Mouse (Mus musculus) hindbrain, embryonic 11.5 days (tissue): ENCODE results near the gene Tssk1. TPM values are rescaled to one million over a fixed set of nuclear protein-coding genes. Genes with fewer than 3 reads are reported as not detected.

ENCODE experiments used
- ATAC-seq: fragments of 200-750 bp; cut with Nextera tagmentation; 2 replicates; pipeline ENCODE4 v1.8.0; 2017; ENCODE audit warnings: mild to moderate bottlenecking, moderate TSS enrichment, moderate library complexity; ENCODE audit not compliant: low FRiP score
- DNase-seq: peaks from one replicate; pipeline ENCODE4 v3.0.0-alpha.2; 2015; ENCODE audit warnings: low spot score
- H3K27ac ChIP-seq: fragments of 300-500 bp; sonication (generic); 2 replicates; pipeline ENCODE4 v1.5.1; 2014; ENCODE audit warnings: mild to moderate bottlenecking, low read depth, low read length
- H3K27me3 ChIP-seq: fragments of 300-500 bp; sonication (generic); 2 replicates; pipeline ENCODE4 v1.6.1; 2014; ENCODE audit warnings: mild to moderate bottlenecking, low read length, moderate library complexity, mixed read lengths; ENCODE audit not compliant: control insufficient read depth, insufficient read depth
- H3K36me3 ChIP-seq: fragments of 300-500 bp; sonication (generic); 2 replicates; pipeline ENCODE4 v1.6.1; 2014; ENCODE audit warnings: mild to moderate bottlenecking, low read length, moderate library complexity, mixed read lengths; ENCODE audit not compliant: control insufficient read depth, insufficient read depth
- H3K4me1 ChIP-seq: fragments of 300-500 bp; sonication (generic); replicated peaks from 2 replicates; pipeline ENCODE4 v1.6.1; 2014; ENCODE audit warnings: low read length, mixed read lengths; ENCODE audit not compliant: control insufficient read depth, insufficient read depth
- H3K4me2 ChIP-seq: fragments of 300-500 bp; sonication (generic); replicated peaks from 2 replicates; pipeline ENCODE4 v1.6.1; 2014; ENCODE audit warnings: mild to moderate bottlenecking, low read depth, low read length
- H3K4me3 ChIP-seq: fragments of 300-500 bp; sonication (generic); 2 replicates; pipeline ENCODE4 v1.5.1; 2014; ENCODE audit warnings: low read depth, low read length
- H3K9ac ChIP-seq: fragments of 300-500 bp; sonication (generic); 2 replicates; pipeline ENCODE4 v1.6.1; 2014; ENCODE audit warnings: low read depth, low read length
- H3K9me3 ChIP-seq: fragments of 300-500 bp; sonication (generic); 2 replicates; pipeline ENCODE4 v1.6.1; 2016; ENCODE audit warnings: low read length; ENCODE audit not compliant: control insufficient read depth
- WGBS: fragments of 180-500 bp; shearing (Covaris S2); extraction: QIAGEN DNeasy Blood & Tissue Kit; methylation state at CpG from one replicate; pipeline ENCODE4 v1.1.7; 2014; 5-methylcytosine and 5-hydroxymethylcytosine counted together
- polyA plus RNA-seq: library from polyadenylated mRNA; unstranded; fragments of >200 nt; fragmentation: Nextera tagmentation; extraction: Ambion mirVana; gene quantifications from 2 replicates; pipeline ENCODE4 v1.2.1, GENCODE M21; 2014

The Tssk1 gene
- polyA plus RNA-seq, 1 experiment from 2014 or later: 0.11 TPM

DNA sequence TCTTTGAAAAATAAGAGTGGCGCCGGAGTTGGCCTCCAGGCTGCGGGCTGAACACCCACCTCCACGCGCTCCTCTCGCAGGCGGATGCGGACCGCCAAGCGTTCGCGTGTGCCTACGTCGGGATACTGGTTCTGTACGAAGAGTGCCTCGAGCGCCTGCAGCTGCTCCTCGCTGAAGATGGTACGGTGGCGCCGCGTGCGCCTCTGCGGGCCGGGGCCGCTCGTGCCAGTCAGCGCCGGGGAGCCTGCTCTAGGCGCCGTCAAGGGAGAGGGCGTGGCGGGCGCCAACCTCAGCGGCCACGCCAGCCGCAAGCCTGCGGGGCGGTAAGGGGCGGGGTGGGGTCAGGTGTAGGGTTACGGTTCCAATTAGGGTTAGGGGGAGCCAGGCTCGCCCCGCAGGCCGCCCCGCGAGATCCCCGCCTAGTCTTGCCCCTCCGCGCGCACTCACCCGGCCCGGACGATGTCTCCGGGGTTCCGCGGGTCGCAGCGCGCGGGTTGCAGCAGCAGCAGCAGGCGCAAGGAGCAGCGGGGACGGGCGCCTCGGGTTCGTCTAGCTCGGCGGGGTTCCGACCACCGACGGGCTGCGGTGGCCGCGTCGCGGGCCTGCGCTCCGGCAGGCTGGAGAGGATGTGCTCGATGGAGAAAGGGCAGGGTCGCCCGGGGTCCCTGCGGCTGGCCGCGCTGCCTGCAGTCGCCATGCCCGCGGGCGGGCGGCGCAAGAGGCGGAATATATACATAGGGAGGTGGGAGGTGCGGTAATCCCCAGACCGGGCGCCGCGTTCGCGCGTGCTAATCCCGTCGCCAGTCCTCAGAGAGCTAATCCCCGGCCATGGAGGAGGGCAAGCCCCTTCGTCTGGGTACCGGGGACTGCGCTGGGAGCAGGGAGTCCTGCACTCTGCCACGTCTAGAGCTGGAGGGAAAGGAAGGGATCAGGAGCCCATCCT is 20.6 kb downstream of the Tssk1 start, which contains the start of gene Gsc2:
Gene Gsc2 (minus strand): TSS at position 753 of the 943 bp plus-strand sequence.
- Histone ChIP-seq H3K36me3 (no peaks in the 10 kb centered on the region), H3K27me3 (peaks cover 55% of the 10 kb centered on the region), H3K9ac (0 out of 2 replicates have a peak within 1 kb of the TSS, but pooled peaks have one; percentile 27), H3K9me3 (no peaks in the 10 kb centered on the region), H3K4me2 (peak within 1 kb of the TSS; percentile 54), H3K4me1 (peaks cover 6% of the 10 kb centered on the region; the same call in 1 of the 2 replicates), H3K4me3 (peak within 1 kb of the TSS; percentile 27), H3K27ac (no peak within 1 kb of the TSS)
- WGBS: under 1% methylated on average over 102 of the region's 106 CpGs
- ATAC-seq (no peak; the same call in 1 of the 2 replicates), DNase-seq (peak; percentile 57)

DNA sequence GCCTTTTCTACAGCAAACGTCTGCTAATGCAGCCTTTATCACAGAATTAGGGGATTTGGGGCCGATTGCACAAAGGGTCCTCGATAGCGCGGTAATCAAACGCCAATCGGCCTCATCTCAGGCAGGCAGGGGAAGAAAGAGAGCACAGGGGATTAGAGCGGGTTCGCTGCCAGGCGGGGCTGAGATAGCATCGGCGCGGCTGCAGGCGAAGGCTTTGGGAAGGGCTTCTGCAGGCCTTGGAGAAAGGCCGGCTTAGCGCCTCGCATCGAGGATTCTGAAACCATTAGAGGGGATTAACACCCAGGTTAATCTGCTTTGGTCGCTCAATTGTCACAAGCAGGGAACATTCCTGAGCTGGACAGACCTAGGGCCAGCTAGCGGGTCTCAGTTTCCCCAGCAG is 26.6 kb downstream of the Tssk1 start:
- DNase-seq: peak; percentile 36
- Histone ChIP-seq H3K27me3 (peaks cover 21% of the 10 kb centered on the region), H3K4me3 (no peak overlapping the region), H3K36me3 (no peaks in the 10 kb centered on the region), H3K4me1 (peaks cover 8% of the 10 kb centered on the region; the same call in 1 of the 2 replicates), H3K9me3 (no peaks in the 10 kb centered on the region), H3K27ac (no peak overlapping the region), H3K4me2 (no peak overlapping the region), H3K9ac (peak overlapping the region; percentile 21)
- ATAC-seq: no peak
- WGBS: 16% methylated on average over 20 of the region's 20 CpGs

DNA sequence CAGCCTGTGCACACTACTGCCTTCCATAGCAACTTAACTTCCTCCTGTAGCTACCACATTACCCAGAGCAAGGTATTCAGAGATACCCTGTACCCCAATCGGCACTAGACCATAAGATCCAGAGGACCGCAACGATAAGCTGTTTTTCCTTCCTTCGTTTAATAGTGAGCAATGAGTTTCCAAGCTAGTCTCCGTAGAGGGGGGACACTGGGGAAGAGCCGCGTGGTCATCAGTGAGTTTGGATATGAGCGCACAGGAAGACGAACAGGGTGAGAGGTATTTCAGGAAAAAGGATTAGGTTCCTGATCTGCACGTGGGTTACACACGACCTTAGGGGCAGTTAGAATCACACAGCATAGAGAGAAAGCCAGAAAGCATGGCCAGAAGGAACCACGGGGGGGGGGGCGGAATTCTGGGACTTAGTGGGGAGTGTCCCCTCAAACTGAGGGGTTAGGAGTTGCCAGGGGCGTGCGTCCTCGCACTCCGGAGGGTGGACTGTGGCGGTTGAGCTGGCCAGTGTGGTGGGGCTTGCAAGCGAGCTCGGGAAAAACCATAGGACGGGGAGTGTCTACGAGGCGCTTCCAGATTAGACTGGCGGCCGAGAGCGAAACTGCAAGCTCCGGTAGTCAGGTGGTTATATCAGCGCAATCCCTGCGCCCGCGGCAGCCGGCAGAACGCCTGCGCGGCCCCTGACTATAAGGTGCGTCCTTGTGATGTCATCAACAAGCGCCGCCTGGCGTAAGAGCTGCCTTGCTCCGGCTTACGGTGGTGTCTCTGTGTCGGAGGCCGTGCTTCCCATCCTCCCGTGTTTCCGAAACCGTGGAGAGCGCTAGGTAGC is 27.5 kb downstream of the Tssk1 start:
- Histone ChIP-seq H3K4me2 (peak overlapping the region; percentile 89), H3K4me3 (peak overlapping the region; percentile 83), H3K27ac (peak overlapping the region; percentile 63), H3K27me3 (peaks cover 12% of the 10 kb centered on the region), H3K9me3 (no peaks in the 10 kb centered on the region), H3K4me1 (peaks cover 8% of the 10 kb centered on the region; the same call in 1 of the 2 replicates), H3K36me3 (no peaks in the 10 kb centered on the region), H3K9ac (peak overlapping the region; percentile 93)
- whole genome bisulfite sequencing: 4% methylated on average over 47 of the region's 47 CpGs
- ATAC-seq (peak; percentile 93), DNase-seq (peak; percentile 98)

DNA sequence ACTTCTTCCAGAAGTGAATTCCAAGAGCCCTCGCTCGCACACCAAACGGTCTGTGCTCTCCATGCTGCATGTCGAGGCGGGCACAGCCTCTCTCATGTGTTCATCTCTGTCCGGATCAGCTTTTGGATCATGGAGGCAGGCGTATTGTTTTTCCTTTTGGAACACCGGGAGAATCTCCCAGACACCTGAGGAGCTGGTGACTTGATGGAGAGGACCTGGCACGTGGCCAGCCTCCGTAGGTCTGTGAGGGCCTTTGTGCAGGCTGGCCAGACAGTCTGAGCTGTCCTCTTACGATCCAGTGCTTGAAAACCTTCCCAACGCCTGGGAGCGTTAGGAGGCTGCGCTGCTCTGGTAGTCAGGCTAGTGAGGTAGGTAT is 28.1 kb downstream of the Tssk1 start:
- Histone ChIP-seq H3K9me3 (no peaks in the 10 kb centered on the region), H3K27me3 (peaks cover 7% of the 10 kb centered on the region; the same call in 1 of the 2 replicates), H3K4me2 (peak overlapping the region; percentile 89), H3K36me3 (no peaks in the 10 kb centered on the region), H3K4me3 (peak overlapping the region; percentile 83), H3K9ac (peak overlapping the region; percentile 93), H3K4me1 (peaks cover 13% of the 10 kb centered on the region), H3K27ac (peak overlapping the region; percentile 63)
- ATAC-seq: peak; percentile 38
- 1% methylated on average over 14 of the region's 14 CpGs for WGBS
- no peak for DNase-seq

DNA sequence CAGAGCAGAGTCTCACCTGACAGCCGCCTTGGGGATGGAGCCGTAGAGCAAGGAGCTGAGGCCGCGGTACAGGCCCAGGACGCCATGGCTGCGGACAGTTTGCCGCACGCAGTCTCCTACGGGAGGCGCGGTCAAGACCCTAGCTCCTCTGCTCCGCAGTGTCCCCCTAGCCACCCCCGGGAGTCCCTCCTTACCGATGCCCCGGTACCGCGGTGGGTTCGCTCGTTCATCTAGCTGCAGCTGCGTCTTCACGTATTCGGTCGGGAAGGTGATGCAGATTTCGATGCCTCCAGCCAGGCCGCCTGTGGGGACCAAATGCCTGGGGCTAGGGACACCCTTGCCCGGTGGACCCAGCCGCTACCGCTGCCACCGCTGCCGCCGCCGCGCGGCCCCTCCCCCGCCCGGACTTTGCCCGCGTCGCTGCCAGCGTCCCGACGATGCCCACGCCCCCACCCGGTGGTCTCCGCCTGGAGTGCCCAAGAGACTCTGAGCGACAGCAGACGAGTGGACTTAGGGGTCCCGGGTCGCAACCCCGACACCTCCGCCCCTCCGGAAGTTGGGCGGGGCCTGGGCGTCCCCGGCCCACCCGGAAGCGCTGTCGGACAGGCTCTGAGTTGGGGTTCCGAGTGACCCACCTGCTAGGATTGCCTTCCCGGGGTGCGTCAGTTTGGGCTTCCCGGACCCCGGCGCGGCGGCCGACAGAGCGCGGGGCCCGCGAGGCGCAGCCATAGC is 33.5 kb downstream of the Tssk1 start:
- Histone ChIP-seq H3K27me3 (no peaks in the 10 kb centered on the region), H3K9ac (peak overlapping the region; percentile 51), H3K9me3 (no peaks in the 10 kb centered on the region), H3K4me1 (peaks cover 7% of the 10 kb centered on the region), H3K4me2 (peak overlapping the region; percentile 93), H3K4me3 (peak overlapping the region; percentile 88), H3K27ac (peak overlapping the region; percentile 86), H3K36me3 (no peaks in the 10 kb centered on the region)
- DNase-seq (peak; percentile 74), ATAC-seq (peak; percentile 59)
- WGBS: under 1% methylated on average over 66 of the region's 72 CpGs

DNA sequence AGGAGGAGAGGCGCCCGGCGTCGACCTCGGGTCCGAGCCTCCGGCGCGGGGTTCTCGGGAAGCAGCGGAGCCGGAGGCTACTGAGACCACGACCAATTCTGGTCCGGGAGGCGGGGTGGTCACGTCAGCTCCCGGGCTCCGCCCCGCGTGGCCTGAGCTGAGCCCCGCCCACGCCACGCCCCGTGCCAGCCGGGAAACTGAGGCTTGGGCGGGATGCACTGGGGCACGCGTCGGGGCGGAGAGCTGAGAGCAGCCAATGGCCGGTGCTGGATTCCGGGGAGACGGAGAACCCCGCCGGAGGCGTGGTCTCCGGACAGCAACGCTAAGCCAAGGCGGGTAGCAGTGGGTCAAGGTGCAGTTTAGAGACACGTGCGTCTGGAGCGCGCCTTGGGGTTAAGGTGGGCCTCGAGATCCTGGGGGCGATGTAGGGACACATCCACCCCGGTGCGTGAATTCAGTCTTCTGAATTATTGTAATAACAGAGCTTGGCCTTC is 34.1 kb downstream of the Tssk1 start, which contains the start of gene Slc25a1:
Gene Slc25a1 (minus strand): TSS at position 133 of the 494 bp plus-strand sequence.
- Histone ChIP-seq H3K4me3 (peak within 1 kb of the TSS; percentile 88), H3K4me2 (peak within 1 kb of the TSS; percentile 93), H3K27me3 (no peaks in the 10 kb centered on the region), H3K36me3 (no peaks in the 10 kb centered on the region), H3K4me1 (peaks cover 5% of the 10 kb centered on the region), H3K9ac (peak within 1 kb of the TSS; percentile 51), H3K27ac (peak within 1 kb of the TSS; percentile 86), H3K9me3 (no peaks in the 10 kb centered on the region)
- WGBS: under 1% methylated on average over 47 of the region's 47 CpGs
- DNase-seq: peak; percentile 87
- ATAC-seq: peak; percentile 86

DNA sequence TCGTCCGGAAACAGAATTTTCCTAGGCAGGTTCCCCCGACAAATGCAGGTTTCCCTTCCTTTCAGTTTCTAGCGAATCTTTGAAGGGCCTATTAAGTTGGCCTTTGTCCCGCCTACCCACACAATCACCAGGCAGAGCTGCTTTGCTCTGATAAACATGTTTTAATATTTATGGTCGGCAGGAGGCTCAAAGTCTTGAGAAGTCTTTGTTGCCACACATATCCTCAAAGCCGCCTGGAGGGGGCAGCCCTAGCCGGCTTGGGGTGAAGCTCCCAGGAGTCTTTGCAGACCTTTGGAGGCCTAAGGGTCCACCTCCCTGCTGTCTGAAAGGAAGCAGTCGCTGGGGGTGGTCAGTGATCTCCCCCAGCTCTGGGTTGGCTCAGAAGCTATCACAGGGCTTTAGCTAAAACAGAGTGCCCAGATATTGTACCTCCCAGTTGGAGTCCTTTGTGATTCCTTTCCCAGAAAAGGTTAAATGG is 34.6 kb downstream of the Tssk1 start:
- peak overlapping the region; percentile 88 for H3K4me3 ChIP-seq
- H3K4me1 ChIP-seq: peaks cover 5% of the 10 kb centered on the region
- DNase-seq: peak; percentile 81
- H3K27me3 ChIP-seq: no peaks in the 10 kb centered on the region
- peak overlapping the region; percentile 51 for H3K9ac ChIP-seq
- peak overlapping the region; percentile 93 for H3K4me2 ChIP-seq
- WGBS: 2% methylated on average over 9 of the region's 9 CpGs
- H3K27ac ChIP-seq: peak overlapping the region; percentile 86
- no peaks in the 10 kb centered on the region for H3K9me3 ChIP-seq
- ATAC-seq: peak; percentile 49
- no peaks in the 10 kb centered on the region for H3K36me3 ChIP-seq
